Mouse (Mus musculus) thymus, adult 2 months (tissue): ENCODE results near the gene Vti1a.

Source experiments
- CTCF ChIP-seq: fragments of 200-500 bp; IDR thresholded peaks from 2 replicates; pipeline ENCODE4 v1.5.1; 2012; ENCODE audit warnings: mild to moderate bottlenecking, control low read depth, low read length, moderate library complexity, borderline replicate concordance; ENCODE audit not compliant: control insufficient read depth, poor library complexity, insufficient read depth; ENCODE audit errors: extremely low read depth
- POLR2A ChIP-seq: fragments of 200-500 bp; IDR thresholded peaks from 2 replicates; pipeline ENCODE4 v1.6.1; 2012; ENCODE audit warnings: mild to moderate bottlenecking, low read length, control low read depth, moderate library complexity; ENCODE audit not compliant: control insufficient read depth, poor library complexity, insufficient read depth; ENCODE audit errors: extremely low read depth

DNA sequence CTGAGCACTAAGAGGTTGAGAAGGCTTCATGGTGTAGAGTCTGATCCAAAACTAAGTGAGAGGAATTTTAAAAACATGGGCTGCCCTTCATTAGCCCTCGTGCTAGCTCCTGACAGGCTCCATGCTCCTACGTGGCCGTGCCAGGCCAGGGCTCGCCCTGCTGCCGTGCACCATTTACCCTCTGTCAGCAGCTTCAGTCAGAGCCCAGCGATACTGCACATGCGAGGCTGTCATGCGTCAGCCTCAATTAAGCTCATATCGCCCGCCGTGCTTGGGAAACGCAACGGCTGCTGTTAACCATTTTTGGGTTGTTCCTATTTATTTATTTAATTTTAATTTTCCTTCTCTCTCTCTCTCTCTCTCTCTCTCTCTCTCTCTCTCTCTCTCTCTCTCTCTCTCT lies 133.0 kb downstream of the Vti1a start:
- no peak for TF ChIP-seq POLR2A
- TF ChIP-seq CTCF: no peak
